Mouse (Mus musculus) C2C12 (cell line): ENCODE data around the gene Rere.

Experiments used
- CTCF ChIP-seq: IDR thresholded peaks from one replicate; pipeline ENCODE4 v1.5.1; 2011; ENCODE audit not compliant: control insufficient read depth, insufficient read depth, insufficient read length
- MYOD1 ChIP-seq: IDR thresholded peaks from one replicate; pipeline ENCODE4 v1.6.1; 2011; ENCODE audit warnings: low read depth; ENCODE audit not compliant: control insufficient read depth, insufficient read length
- MYOG ChIP-seq: IDR thresholded peaks from one replicate; pipeline ENCODE4 v1.6.1; 2011; ENCODE audit not compliant: control insufficient read depth, insufficient read length; ENCODE audit errors: extremely low read depth

DNA sequence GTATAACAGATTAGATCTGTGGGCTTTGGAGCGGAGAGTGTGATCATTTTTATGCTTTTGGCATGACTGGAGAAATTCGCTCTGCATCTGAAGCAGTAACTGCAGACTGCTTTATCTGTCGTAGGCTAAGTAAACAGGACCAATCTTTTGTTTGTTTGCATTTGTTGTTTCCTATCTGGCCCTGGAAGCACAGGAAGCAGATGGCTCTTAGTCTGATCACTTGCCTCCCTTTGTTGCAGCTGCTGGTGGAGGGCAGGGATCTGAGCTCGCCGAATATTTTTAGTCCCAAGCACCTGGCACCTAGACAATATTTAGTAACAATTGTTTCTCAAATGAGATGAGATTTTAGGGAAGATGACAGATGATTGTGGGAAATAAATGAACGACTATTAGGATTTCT lies 123.1 kb downstream of the Rere start:
- TF ChIP-seq MYOG: no peak
- no peak for TF ChIP-seq CTCF
- no peak for TF ChIP-seq MYOD1
